Mouse (Mus musculus) CH12.LX (cell line): ENCODE measurements around the gene Map3k14.

Experiments
- CHD2 ChIP-seq: IDR thresholded peaks from 2 replicates; pipeline ENCODE4 v1.6.1; 2011; ENCODE audit warnings: low read length, improper control_type of control experiment
- CTCF ChIP-seq, 2 experiments: IDR thresholded peaks in 1 of 2; conservative IDR thresholded peaks in 1 of 2; 2 replicates each; pipeline ENCODE4 v1.5.1; 2011 to 2012; ENCODE audit warnings: low read depth in 2 of 2, low read length in 2 of 2, improper control_type of control experiment in 1 of 2, inconsistent platforms in 1 of 2, mild to moderate bottlenecking in 1 of 2, moderate library complexity in 1 of 2
- EP300 ChIP-seq: IDR thresholded peaks from 2 replicates; pipeline ENCODE4 v1.6.1; 2011; ENCODE audit warnings: low read length, improper control_type of control experiment
- MAFK ChIP-seq: IDR thresholded peaks from 2 replicates; pipeline ENCODE4 v1.6.1; 2011; ENCODE audit warnings: low read length, improper control_type of control experiment; ENCODE audit not compliant: insufficient replicate concordance
- MAX ChIP-seq: IDR thresholded peaks from 2 replicates; pipeline ENCODE4 v1.6.1; 2011; ENCODE audit warnings: low read length, improper control_type of control experiment
- MAZ ChIP-seq: IDR thresholded peaks from 2 replicates; pipeline ENCODE4 v1.6.1; 2012; ENCODE audit warnings: low read depth, mild to moderate bottlenecking, inconsistent platforms, low read length, improper control_type of control experiment, moderate library complexity
- PAX5 ChIP-seq: IDR thresholded peaks from 2 replicates; pipeline ENCODE4 v1.6.1; 2012; ENCODE audit warnings: low read length, inconsistent platforms, mixed read lengths
- SMC3 ChIP-seq: IDR thresholded peaks from 2 replicates; pipeline ENCODE4 v1.6.1; 2011; ENCODE audit warnings: low read depth, low read length, improper control_type of control experiment
- USF1 ChIP-seq: IDR thresholded peaks from 2 replicates; pipeline ENCODE4 v1.6.1; 2014; ENCODE audit warnings: low read depth, mild to moderate bottlenecking, inconsistent platforms, low read length, improper control_type of control experiment
- ZNF384 ChIP-seq: IDR thresholded peaks from 2 replicates; pipeline ENCODE4 v1.6.1; 2012; ENCODE audit warnings: low read depth, low read length, improper control_type of control experiment, inconsistent platforms

- no peak for TF ChIP-seq CTCF (conservative IDR thresholded peaks at IDR 0.05 in 1 of 2, IDR thresholded peaks at IDR 0.05 in 1 of 2; ENCODE audit: low read depth in 2 of 2, low read length in 2 of 2)
- TF ChIP-seq USF1, result no peak
- no peak for TF ChIP-seq MAX
- TF ChIP-seq SMC3, result no peak
- TF ChIP-seq ZNF384, result no peak
- no peak for TF ChIP-seq EP300
- TF ChIP-seq MAZ, result no peak
- TF ChIP-seq PAX5, result no peak
- no peak for TF ChIP-seq CHD2
- no peak for TF ChIP-seq MAFK
These were observed 14.9 kb downstream of the Map3k14 start for GRCm38 (mm10) chr11:103252380-103252779.
